Comparison of ENCODE assay signal across 25 mouse cellular contexts in genomic region chr17:40874701-40875100, GRCm38 (mm10). TPM values are rescaled to one million over a fixed set of nuclear protein-coding genes. Genes with fewer than 3 reads are reported as not detected.
DNase-seq lines count a peak whose midpoint lies in the region; ATAC-seq and TF ChIP-seq lines count a peak whose summit lies in the region.
"Had no signal": no experiment of that assay in that cellular context is flagged by ENCODE, and none has a peak within 500 bp of the region (broad histone marks: within the 10 kb centered on the region; RNA-seq: fewer than 3 reads in every experiment).

No protein-coding gene starts in this region.

- peak; percentile 19 for DNase-seq in lung, embryonic 14.5 days
- DNase-seq in lung, adult 2 months = no peak
- DNase-seq in 416B (ENCODE audit: low read depth) (peak; percentile 23), NIH3T3 (ENCODE audit: low read depth) (peak; percentile 48), adipocyte (ENCODE audit: low spot score) (no peak)
- DNase-seq: adrenal gland, adult 8-10 months; adrenal gland, postnatal 14 days; adrenal gland, postnatal 36 days; cerebellum, adult 11 months; cerebellum, adult 18-20 months; cerebellum, adult 8-10 months; cerebellum, adult 9-11 months; cerebellum, postnatal 14 days; cerebellum, postnatal 36 days; embryo, embryonic 11 days had no signal

- no peak for ATAC-seq in lung, embryonic 14.5 days (ENCODE audit: insufficient read depth)
- ATAC-seq in cerebellum, adult (ENCODE audit: insufficient number of reproducible peaks, low FRiP score, low TSS enrichment) = no peak
- ATAC-seq: forebrain, embryonic 14.5 days; forebrain, embryonic 16.5 days had no signal

- H3K4me3 ChIP-seq in lung, embryonic 14.5 days (ENCODE audit: low read depth, low read length) = no peak overlapping the region
- H3K4me3 ChIP-seq in lung, adult 2 months (replicated peaks; ENCODE audit: extremely low read depth, low read depth, low read length) = no peak overlapping the region
- H3K4me3 ChIP-seq: embryonic facial prominence, embryonic 13.5 days; embryonic facial prominence, embryonic 15.5 days; erythroblast, embryonic 14.5 days; forebrain, embryonic 10.5 days; forebrain, embryonic 12.5 days had no signal

- no peak for TF ChIP-seq CTCF in lung, embryonic 14.5 days (IDR thresholded peaks at IDR 0.05; ENCODE audit: low read depth)
- no peak for TF ChIP-seq CTCF in lung, adult 2 months (IDR thresholded peaks at IDR 0.05; ENCODE audit: insufficient read depth, low read length)

- H3K27ac ChIP-seq in lung, embryonic 14.5 days (ENCODE audit: low read depth) = no peak overlapping the region
- H3K27ac ChIP-seq: embryonic facial prominence, embryonic 13.5 days; embryonic facial prominence, embryonic 15.5 days; forebrain, embryonic 10.5 days; forebrain, embryonic 12.5 days had no signal

- H3K27me3 ChIP-seq in lung, embryonic 14.5 days (ENCODE audit: insufficient read depth, low read length) = no peaks in the 10 kb centered on the region
- H3K27me3 ChIP-seq: embryonic facial prominence, embryonic 13.5 days; embryonic facial prominence, embryonic 15.5 days; forebrain, embryonic 12.5 days had no signal

- H3K9ac ChIP-seq in lung, embryonic 14.5 days = no peak overlapping the region
- H3K9ac ChIP-seq: embryonic facial prominence, embryonic 13.5 days; embryonic facial prominence, embryonic 15.5 days; forebrain, embryonic 12.5 days had no signal

- no peak overlapping the region for H3K4me2 ChIP-seq in lung, embryonic 14.5 days
- H3K4me2 ChIP-seq: embryonic facial prominence, embryonic 13.5 days; embryonic facial prominence, embryonic 15.5 days; forebrain, embryonic 12.5 days had no signal

- no peak for TF ChIP-seq POLR2A in lung, adult 2 months (IDR thresholded peaks at IDR 0.05; ENCODE audit: borderline replicate concordance, extremely low read depth, low read depth, low read length)

- 74% methylated on average over 3 of the region's 3 CpGs for WGBS in lung, embryonic 14.5 days
- 75% methylated on average over 3 of the region's 3 CpGs for whole genome bisulfite sequencing in lung, adult 2 months

- H3K4me1 ChIP-seq in lung, embryonic 14.5 days (ENCODE audit: insufficient read depth) = 0 out of 2 replicates have a peak, but pooled peaks cover 4% of the 10 kb centered on the region
- peaks cover 14% of the 10 kb centered on the region for H3K4me1 ChIP-seq in lung, adult 2 months (ENCODE audit: control insufficient read depth, insufficient read depth, low read length)
- H3K4me1 ChIP-seq: forebrain, embryonic 12.5 days had no signal

- H3K36me3 ChIP-seq in lung, embryonic 14.5 days (ENCODE audit: insufficient read depth) = no peaks in the 10 kb centered on the region
- H3K36me3 ChIP-seq: embryonic facial prominence, embryonic 13.5 days; embryonic facial prominence, embryonic 15.5 days; forebrain, embryonic 10.5 days; forebrain, embryonic 12.5 days had no signal

- H3K9me3 ChIP-seq in lung, embryonic 14.5 days (ENCODE audit: low read depth, low read length) = no peaks in the 10 kb centered on the region
- H3K9me3 ChIP-seq: embryonic facial prominence, embryonic 13.5 days; embryonic facial prominence, embryonic 15.5 days; forebrain, embryonic 10.5 days; forebrain, embryonic 12.5 days had no signal

RNA-seq across cellular contexts. Expression of gene 9130008F23Rik, which starts 5.7 kb away (rescaled TPM):
- polyA plus RNA-seq in lung, embryonic 14.5 days (2014; fragmentation: Nextera tagmentation; extraction: Ambion mirVana) = 3.0 and 3.4 TPM in 2 replicates
- polyA plus RNA-seq in lung, adult 2 months (2012; rRNA removed) = 3.0 and 4.4 TPM in 2 replicates

RNA-seq across cellular contexts. Expression of gene Glyatl3, which starts 39.4 kb away (rescaled TPM):
- polyA plus RNA-seq in lung, embryonic 14.5 days (2014; fragmentation: Nextera tagmentation; extraction: Ambion mirVana) = not detected in 2 replicates
- polyA plus RNA-seq in lung, adult 2 months (2012; rRNA removed) = not detected in 2 replicates
- polyA plus RNA-seq: C2C12; erythroblast, embryonic 14.5 days; forebrain, embryonic 14.5 days; forebrain, embryonic 16.5 days; frontal cortex, adult 2 months had no signal

RNA-seq across cellular contexts. Expression of gene Mut, which starts 59.8 kb away (rescaled TPM):
- 38.3 and 38.5 TPM in 2 replicates for polyA plus RNA-seq in lung, embryonic 14.5 days (2014; fragmentation: Nextera tagmentation; extraction: Ambion mirVana)
- 9.9 and 12.9 TPM in 2 replicates for polyA plus RNA-seq in lung, adult 2 months (2012; rRNA removed)

Comparison
In these comparisons a context has a peak if more than half of its experiments do, and no peak if none do; other contexts are left out.
1. DNase-seq: peak in lung, embryonic 14.5 days (single experiment), 416B (single experiment) and NIH3T3 (single experiment); none in lung, adult 2 months (single experiment) and adipocyte (single experiment).